Comparison of ENCODE assay signal across 17 mouse cellular contexts in the genomic region with DNA sequence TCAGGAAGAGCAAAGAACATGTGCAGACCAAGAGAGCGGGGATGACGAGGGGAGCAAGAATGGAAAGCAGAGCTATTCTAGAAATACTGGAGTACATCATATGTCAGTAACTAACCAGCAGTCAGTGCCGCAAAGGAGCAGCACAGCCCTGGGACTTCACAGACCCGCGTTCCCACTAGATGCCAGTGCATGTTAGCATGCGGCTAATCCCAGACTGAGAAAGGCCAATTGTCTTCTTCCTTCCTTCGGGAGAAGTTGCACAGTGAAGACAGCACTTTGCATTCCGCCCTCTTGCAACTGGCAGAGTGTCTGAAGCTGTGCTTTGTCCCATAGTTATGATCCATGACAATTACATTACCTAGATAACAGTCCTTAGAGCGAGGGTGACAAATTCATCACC.
DNase-seq lines count a peak whose midpoint lies in the region; ATAC-seq lines count a peak whose summit lies in the region.
"Had no signal": no experiment of that assay in that cellular context is flagged by ENCODE, and none has a peak within 500 bp of the region (broad histone marks: within the 10 kb centered on the region; RNA-seq: fewer than 3 reads in every experiment).

No protein-coding gene starts in this region.

- ATAC-seq in heart, embryonic 13.5 days (ENCODE audit: extremely low read depth, insufficient number of reproducible peaks, low FRiP score, low TSS enrichment) = no peak
- ATAC-seq in midbrain, embryonic 14.5 days (ENCODE audit: low FRiP score, low TSS enrichment) = no peak
- ATAC-seq in midbrain, embryonic 13.5 days = no peak
- ATAC-seq: forebrain, embryonic 16.5 days had no signal

- intact Hi-C loops in heart, postnatal 14 days (cut with DNase I) = no loop called here

- no peak overlapping the region for H3K4me3 ChIP-seq in heart, embryonic 13.5 days
- no peak overlapping the region for H3K4me3 ChIP-seq in midbrain, embryonic 14.5 days (replicated peaks; ENCODE audit: low read depth, low read length)
- no peak overlapping the region for H3K4me3 ChIP-seq in midbrain, embryonic 13.5 days (replicated peaks)
- H3K4me3 ChIP-seq: embryonic facial prominence, embryonic 12.5 days; heart, embryonic 15.5 days; hindbrain, embryonic 10.5 days had no signal

- no peak overlapping the region for H3K27ac ChIP-seq in heart, embryonic 13.5 days (replicated peaks)
- no peak overlapping the region for H3K27ac ChIP-seq in midbrain, embryonic 14.5 days (replicated peaks; ENCODE audit: low read depth, low read length)
- no peak overlapping the region for H3K27ac ChIP-seq in midbrain, embryonic 13.5 days
- H3K27ac ChIP-seq: embryonic facial prominence, embryonic 12.5 days; heart, embryonic 15.5 days; hindbrain, embryonic 10.5 days; hindbrain, embryonic 14.5 days had no signal

- H3K36me3 ChIP-seq in heart, embryonic 13.5 days = no peaks in the 10 kb centered on the region
- no peaks in the 10 kb centered on the region for H3K36me3 ChIP-seq in midbrain, embryonic 14.5 days (ENCODE audit: control insufficient read depth, insufficient read depth, low read length)
- H3K36me3 ChIP-seq in midbrain, embryonic 13.5 days = no peaks in the 10 kb centered on the region
- H3K36me3 ChIP-seq: embryonic facial prominence, embryonic 12.5 days; heart, embryonic 15.5 days; hindbrain, embryonic 10.5 days had no signal

- no peak overlapping the region for H3K9ac ChIP-seq in heart, embryonic 13.5 days
- H3K9ac ChIP-seq in midbrain, embryonic 14.5 days (replicated peaks; ENCODE audit: low read length) = no peak overlapping the region
- H3K9ac ChIP-seq in midbrain, embryonic 13.5 days (replicated peaks) = no peak overlapping the region
- H3K9ac ChIP-seq: embryonic facial prominence, embryonic 12.5 days; heart, embryonic 15.5 days; hindbrain, embryonic 14.5 days had no signal

- no peak for DNase-seq in heart, postnatal 14 days
- DNase-seq in midbrain, embryonic 14.5 days = peak; percentile 50
- DNase-seq in mesoderm, embryonic 11.5 days (ENCODE audit: low read depth, low spot score) = peak; percentile 34
- DNase-seq in layer of hippocampus, postnatal 36 days = no peak
- DNase-seq: adrenal gland, adult 2 months; adrenal gland, postnatal 25 days; cerebellum, adult 2 months; cerebellum, postnatal 10 days; gastrocnemius, postnatal 10 days; heart, adult 18-20 months had no signal

- H3K27me3 ChIP-seq in heart, embryonic 13.5 days (replicated peaks) = peaks cover 3% of the 10 kb centered on the region; the same call in 1 of the 2 replicates
- H3K27me3 ChIP-seq in midbrain, embryonic 14.5 days (ENCODE audit: control insufficient read depth, insufficient read depth, low read length) = no peaks in the 10 kb centered on the region
- no peaks in the 10 kb centered on the region for H3K27me3 ChIP-seq in midbrain, embryonic 13.5 days
- H3K27me3 ChIP-seq: embryonic facial prominence, embryonic 12.5 days; heart, embryonic 15.5 days had no signal

- H3K4me2 ChIP-seq in heart, embryonic 13.5 days = 0 out of 2 replicates have a peak overlapping the region, but pooled peaks have one; percentile 9
- no peak overlapping the region for H3K4me2 ChIP-seq in midbrain, embryonic 14.5 days (ENCODE audit: low read length)
- no peak overlapping the region for H3K4me2 ChIP-seq in midbrain, embryonic 13.5 days (replicated peaks)
- H3K4me2 ChIP-seq: embryonic facial prominence, embryonic 12.5 days; heart, embryonic 15.5 days; hindbrain, embryonic 14.5 days had no signal

- H3K4me1 ChIP-seq in heart, embryonic 13.5 days = peaks cover 9% of the 10 kb centered on the region
- H3K4me1 ChIP-seq in midbrain, embryonic 14.5 days (ENCODE audit: control insufficient read depth, insufficient read depth, low read length) = no peaks in the 10 kb centered on the region
- H3K4me1 ChIP-seq in midbrain, embryonic 13.5 days (replicated peaks) = peaks cover 6% of the 10 kb centered on the region
- H3K4me1 ChIP-seq: heart, embryonic 15.5 days; hindbrain, embryonic 10.5 days had no signal

- no peaks in the 10 kb centered on the region for H3K9me3 ChIP-seq in heart, embryonic 13.5 days
- H3K9me3 ChIP-seq in midbrain, embryonic 14.5 days (ENCODE audit: control insufficient read depth, low read length) = no peaks in the 10 kb centered on the region
- H3K9me3 ChIP-seq in midbrain, embryonic 13.5 days = no peaks in the 10 kb centered on the region
- H3K9me3 ChIP-seq: embryonic facial prominence, embryonic 12.5 days; heart, embryonic 15.5 days; hindbrain, embryonic 10.5 days had no signal

- 44% methylated on average over 9 of the region's 9 CpGs for WGBS in heart, embryonic 13.5 days
- 23% methylated on average over 9 of the region's 9 CpGs for WGBS in midbrain, embryonic 14.5 days
- WGBS in midbrain, embryonic 13.5 days = 44% methylated on average over 9 of the region's 9 CpGs

Comparison
In these comparisons a context has a peak if more than half of its experiments do, and no peak if none do; other contexts are left out.
1. DNase-seq: peak in midbrain, embryonic 14.5 days (single experiment) and mesoderm, embryonic 11.5 days (single experiment); none in heart, postnatal 14 days (0 of 2) and layer of hippocampus, postnatal 36 days (0 of 2).